Mouse (Mus musculus) CH12.LX (cell line): ENCODE data around the gene Stk32c.

Experiments used
- CTCF ChIP-seq, 2 experiments: IDR thresholded peaks in 1 of 2; conservative IDR thresholded peaks in 1 of 2; 2 replicates each; pipeline ENCODE4 v1.5.1; 2011 to 2012; ENCODE audit warnings: low read depth in 2 of 2, low read length in 2 of 2, improper control_type of control experiment in 1 of 2, inconsistent platforms in 1 of 2, mild to moderate bottlenecking in 1 of 2, moderate library complexity in 1 of 2
- EP300 ChIP-seq: IDR thresholded peaks from 2 replicates; pipeline ENCODE4 v1.6.1; 2011; ENCODE audit warnings: low read length, improper control_type of control experiment
- NELFE ChIP-seq: IDR thresholded peaks from 2 replicates; pipeline ENCODE4 v1.6.1; 2011; ENCODE audit warnings: low read depth, low read length, improper control_type of control experiment
- POLR2A ChIP-seq: IDR thresholded peaks from 2 replicates; pipeline ENCODE4 v1.6.1; 2011; ENCODE audit warnings: low read depth, mild to moderate bottlenecking, improper control_type of control experiment, low read length
- RCOR1 ChIP-seq: conservative IDR thresholded peaks from 2 replicates; pipeline ENCODE4 v1.6.1; 2012; ENCODE audit warnings: low read depth, mild to moderate bottlenecking, inconsistent platforms, low read length, improper control_type of control experiment
- SMC3 ChIP-seq: IDR thresholded peaks from 2 replicates; pipeline ENCODE4 v1.6.1; 2011; ENCODE audit warnings: low read depth, low read length, improper control_type of control experiment
- USF2 ChIP-seq: conservative IDR thresholded peaks from 2 replicates; pipeline ENCODE4 v1.6.1; 2011; ENCODE audit warnings: low read depth, low read length, improper control_type of control experiment

DNA sequence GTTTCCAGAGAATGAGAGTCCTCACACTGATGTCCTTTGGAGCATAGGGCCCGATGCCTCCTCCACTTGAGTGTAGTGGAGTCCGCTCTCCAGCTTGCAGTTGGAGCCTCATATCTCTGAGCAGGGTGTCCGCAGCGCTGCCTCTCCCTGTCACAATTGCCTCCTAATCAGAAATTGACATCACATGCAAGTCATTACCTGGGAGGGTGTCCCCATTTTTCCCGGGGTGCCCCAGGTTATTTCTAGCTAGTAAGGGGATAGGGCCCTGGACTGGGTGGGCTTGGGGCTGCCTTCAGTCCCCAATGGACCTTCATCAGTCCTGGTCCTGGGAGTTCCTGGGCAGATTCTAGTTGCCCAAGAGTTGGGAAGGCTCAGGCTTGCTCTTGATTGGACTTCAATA is 120.4 kb downstream of the Stk32c start:
- TF ChIP-seq CTCF (conservative IDR thresholded peaks at IDR 0.05 in 1 of 2, IDR thresholded peaks at IDR 0.05 in 1 of 2; ENCODE audit: low read depth in 2 of 2, low read length in 2 of 2) = no peak
- no peak for TF ChIP-seq RCOR1
- no peak for TF ChIP-seq USF2
- TF ChIP-seq EP300 = no peak
- no peak for TF ChIP-seq SMC3
- no peak for TF ChIP-seq POLR2A
- no peak for TF ChIP-seq NELFE
